Mouse (Mus musculus) CD4-positive, CD25-positive, alpha-beta regulatory T cell, adult 2 months (primary cell): ENCODE measurements at regions not wholly inside any gene's neighbourhood (a gene's known extent, or its start where the extent isn't known, plus 50 kb on each side); places are given as distances from the start of the nearest gene placed in this dataset.

Experiments used
- DNase-seq: peaks from one replicate; pipeline ENCODE4 v3.0.0-alpha.2; 2012; ENCODE audit warnings: low read depth, low spot score

GRCm38 (mm10) chr17:7680658-7681057 lies 146.4 kb downstream of the Fndc1 start:
- DNase-seq = no peak

DNA sequence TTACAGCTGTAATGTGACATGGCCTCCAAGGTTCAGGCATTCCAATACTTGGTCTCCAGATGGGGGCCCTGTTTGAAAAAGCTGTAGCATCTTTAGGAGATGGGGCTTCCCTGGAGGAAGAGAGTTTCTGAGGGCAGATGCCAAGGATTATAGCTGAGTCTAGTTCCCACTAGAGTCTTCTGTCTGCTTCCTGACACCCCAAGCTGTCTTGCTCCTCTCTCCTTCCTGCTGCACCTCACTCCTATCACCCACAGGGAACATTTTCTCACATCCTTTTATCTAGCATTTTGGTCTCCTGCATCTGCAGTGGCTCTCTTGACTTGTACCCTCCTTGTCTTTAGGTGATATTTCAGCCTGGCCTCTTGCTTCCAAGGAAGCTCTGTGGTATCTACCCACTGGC lies 147.3 kb downstream of the Fndc1 start:
- no peak for DNase-seq

GRCm38 (mm10) chr17:7678898-7679297 lies 148.2 kb downstream of the Fndc1 start:
- no peak for DNase-seq

GRCm38 (mm10) chr17:7677796-7678195 lies 149.3 kb downstream of the Fndc1 start:
- DNase-seq = no peak

DNA sequence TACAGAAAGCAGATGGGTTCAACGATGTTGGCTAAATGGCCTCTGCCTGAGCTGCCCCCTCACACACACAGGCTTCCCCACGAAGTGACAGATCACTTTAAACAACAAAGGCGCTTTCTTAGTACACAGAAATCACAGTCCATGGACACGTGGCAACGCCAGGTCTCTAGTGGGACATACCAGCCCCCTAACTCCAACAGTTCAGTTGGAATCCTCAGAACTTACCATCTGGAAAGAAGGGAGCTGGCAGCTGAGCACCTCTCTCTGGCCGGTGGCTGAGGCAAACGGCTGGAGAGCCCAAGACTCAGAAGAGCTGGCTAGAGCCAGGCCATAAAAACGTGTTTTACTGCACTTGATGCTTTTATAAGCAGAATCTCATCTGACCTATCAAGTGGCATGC lies 149.8 kb downstream of the Fndc1 start:
- DNase-seq = no peak

DNA sequence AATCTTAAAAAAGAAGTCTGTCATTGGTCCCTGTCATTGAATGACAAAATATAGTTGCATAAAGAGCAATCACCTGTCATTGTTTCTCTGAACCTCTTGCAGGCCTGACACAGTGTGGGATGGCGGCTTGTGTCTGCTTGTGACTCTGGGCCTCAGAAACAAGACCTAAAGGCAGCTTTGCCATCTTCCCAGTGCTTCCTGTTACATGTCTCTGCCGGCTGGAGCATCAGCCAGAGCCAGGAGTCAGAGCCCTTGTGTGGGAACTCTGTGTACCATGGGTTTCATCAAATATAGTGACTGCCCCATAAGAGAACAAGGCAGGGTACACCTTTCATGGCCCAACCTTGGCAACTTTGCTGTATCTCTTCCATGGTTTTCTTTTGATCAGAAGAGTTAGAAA lies 150.3 kb downstream of the Fndc1 start:
- DNase-seq = no peak

- no peak for DNase-seq
Observed at GRCm38 (mm10) chr17:7674511-7674910, 152.6 kb downstream of the Fndc1 start.

- no peak for DNase-seq
Observed at GRCm38 (mm10) chr17:7667826-7668225, 159.3 kb downstream of the Fndc1 start.

GRCm38 (mm10) chr17:7666781-7667398 lies 160.2 kb downstream of the Fndc1 start:
- DNase-seq = no peak

DNA sequence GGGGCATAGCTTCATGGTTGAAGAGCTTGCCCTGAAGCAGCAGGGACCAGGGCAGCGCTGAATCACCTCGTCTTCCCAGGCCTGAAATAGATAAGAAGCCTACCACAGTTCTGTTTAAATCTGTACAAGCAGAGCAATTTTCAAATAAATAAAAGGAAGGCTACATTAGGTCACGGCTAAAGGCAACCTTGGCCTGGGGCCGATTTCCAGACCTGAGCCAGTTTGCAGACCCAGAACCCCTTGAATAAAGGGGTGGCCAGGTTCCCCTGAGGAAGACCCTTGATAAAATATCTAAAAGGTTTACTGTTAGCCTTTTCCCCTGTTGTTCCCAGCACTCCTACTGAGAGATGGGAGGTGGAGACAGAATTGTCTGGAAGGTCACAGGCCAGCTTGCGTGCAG lies 160.9 kb downstream of the Fndc1 start:
- DNase-seq = no peak

GRCm38 (mm10) chr17:7665686-7666085 lies 161.4 kb downstream of the Fndc1 start:
- DNase-seq = no peak

DNA sequence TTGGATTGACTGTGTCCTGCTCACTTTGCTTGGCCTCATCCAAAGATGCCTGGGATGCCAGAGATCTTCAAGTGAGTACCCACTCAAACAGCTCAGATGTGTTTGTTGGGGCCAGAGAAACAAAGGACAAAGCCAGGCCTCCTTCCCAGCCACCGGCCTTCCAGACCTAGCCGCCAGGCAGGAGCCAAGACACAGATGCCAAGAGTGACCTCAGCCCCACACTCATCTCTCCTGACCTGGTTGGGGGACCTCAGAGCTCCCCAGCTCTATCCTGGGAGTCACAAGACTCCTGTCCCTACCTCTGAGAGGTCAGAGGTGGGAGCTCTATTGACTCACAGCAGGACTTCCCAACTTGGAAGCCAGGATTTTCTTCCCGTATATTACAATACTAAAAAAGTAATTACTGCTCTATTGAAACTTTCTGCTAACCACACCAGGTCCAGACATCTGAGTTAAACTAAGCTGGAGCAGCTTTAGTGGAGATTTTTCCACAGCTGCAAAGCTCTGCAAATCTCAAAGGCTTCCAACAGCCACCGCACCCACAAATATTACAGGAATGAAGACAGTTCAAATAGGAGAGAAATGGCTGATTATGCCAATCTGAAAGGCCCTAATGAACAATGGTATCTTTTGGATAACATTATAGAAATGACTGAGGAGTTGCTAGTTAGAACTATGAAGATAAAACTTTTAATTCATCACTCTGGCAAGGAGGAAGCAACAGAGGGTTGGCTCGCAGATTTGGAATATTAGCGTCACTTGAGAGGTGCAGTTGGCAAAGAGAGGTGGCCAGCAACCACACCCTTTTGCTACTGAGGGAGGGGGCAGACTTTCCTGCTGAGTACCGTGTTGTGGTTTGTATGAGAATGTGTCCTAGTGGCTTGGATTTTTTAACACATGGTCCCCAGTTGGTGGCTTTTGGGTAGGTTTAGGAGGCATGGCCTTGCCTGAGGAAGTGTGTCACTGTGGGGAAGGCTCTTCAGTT lies 162.9 kb downstream of the Fndc1 start:
- DNase-seq = no peak

DNA sequence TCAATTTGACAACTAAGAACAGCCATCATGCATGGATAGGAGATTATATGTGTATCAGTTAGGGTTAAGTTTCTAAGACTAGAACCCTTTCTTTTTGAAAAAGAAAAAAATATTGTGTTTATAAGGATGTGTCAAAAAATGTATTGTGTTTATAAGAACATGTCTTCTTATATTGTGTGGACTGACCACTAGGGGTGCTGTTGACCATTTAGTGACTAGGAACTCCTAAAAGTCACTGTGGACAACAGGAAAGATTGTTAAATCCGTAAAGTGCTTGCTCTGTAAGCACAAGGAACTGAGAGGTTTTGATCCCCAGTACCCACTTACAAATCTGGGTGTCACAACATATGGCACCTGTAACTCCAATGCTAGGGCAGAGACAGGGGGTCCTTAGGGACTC lies 170.6 kb downstream of the Fndc1 start:
- peak; percentile 9 for DNase-seq

DNA sequence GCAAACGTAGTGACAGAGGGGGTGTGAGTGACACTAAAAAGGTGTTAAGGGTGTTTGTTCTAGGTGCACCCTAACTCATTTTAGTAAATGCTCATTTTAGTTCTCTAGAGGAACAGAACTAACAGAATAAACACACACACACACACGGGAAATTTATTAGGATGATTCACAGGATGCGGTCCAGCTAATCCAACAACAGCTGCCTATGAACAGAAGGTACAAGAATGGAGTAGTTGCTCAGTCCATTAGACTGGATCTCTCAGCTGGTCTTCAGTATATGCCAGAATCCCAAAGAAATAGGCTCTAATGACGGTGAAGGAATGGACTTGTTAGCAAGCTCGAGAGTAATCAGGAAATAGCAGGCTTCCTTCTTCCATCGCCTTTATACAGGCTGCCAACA lies 171.1 kb downstream of the Fndc1 start:
- no peak for DNase-seq

DNA sequence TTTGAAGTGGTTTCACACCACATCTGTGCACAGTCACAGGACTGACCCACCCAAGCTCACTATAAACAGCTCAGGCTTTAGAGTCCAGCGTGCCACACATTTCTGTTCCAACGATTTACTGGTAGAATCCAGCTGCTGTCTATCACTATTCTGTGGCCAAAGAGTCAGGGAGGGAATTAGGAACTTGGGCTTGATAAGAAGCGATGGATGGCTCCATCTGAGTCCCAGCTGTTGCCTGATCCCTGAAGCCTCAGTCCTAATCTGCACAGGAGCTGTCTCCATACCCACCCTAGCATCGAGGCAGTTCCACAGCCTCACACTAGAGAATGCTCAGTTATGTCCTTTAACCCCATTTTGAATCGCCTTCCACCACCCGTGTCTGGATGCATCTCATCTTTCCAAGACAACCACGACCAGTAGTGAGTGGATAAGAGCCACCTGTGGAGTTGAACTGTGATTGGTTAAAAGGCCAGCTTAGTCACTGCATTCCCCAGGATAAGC lies 173.0 kb downstream of the Fndc1 start:
- no peak for DNase-seq

GRCm38 (mm10) chr17:7652037-7652436 lies 175.1 kb downstream of the Fndc1 start:
- DNase-seq = no peak

- DNase-seq = no peak
Observed at GRCm38 (mm10) chr17:7650417-7650816, 176.7 kb downstream of the Fndc1 start.

- no peak for DNase-seq
Observed at GRCm38 (mm10) chr17:7644857-7645481, 182.1 kb downstream of the Fndc1 start.

- DNase-seq = no peak
Observed at GRCm38 (mm10) chr17:7643640-7644039, 183.5 kb downstream of the Fndc1 start.

DNA sequence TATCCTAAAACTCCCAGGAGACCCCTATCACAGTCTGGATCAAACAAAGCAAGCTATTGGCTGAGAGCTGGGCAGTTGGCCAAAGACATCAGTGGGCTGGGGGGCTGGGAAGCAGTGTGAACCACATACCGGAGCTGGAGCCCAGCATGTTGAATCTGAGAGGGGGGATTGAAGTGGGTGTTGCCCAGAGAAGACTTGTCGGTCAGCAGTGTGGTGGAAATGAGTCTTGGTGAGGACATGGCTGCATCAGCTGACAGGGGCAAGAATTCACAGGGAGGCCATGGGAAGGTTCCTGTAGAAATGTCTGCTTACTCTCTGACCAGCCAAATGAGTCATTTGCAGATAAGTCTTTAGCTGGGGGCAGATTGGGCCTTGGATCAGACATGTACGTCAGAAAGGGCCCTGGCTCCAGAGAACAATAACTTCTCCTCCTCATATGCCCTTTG lies 184.6 kb downstream of the Fndc1 start:
- no peak for DNase-seq

GRCm38 (mm10) chr17:7634291-7634664 lies 192.8 kb downstream of the Fndc1 start:
- no peak for DNase-seq
